Mouse (Mus musculus): ENCODE results near the gene Igf2bp3.

DNA sequence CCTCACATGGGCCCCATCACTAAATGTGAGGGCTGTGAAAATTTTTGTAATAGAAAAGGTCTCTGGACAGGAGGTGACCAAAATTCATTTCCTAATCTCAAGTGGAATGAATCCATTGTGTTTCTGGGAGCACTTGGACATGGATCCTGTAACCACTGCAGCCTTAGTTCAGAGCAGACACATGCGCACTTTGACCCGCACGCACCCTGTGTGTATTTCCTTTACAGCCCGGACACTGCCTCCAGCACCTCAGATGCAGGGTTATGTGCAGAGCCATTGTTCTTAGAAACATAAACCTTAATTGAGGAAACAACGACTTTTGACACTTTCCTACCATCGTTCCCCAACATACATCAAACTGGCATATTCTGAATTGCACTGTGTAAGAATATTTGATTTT lies 100.3 kb downstream of the Igf2bp3 start:
- TF ChIP-seq CTCF (IDR thresholded peaks at IDR 0.05; ENCODE audit: borderline replicate concordance, control insufficient read depth, extremely low read depth, insufficient read depth, low read length, poor library complexity) (no peak), POLR2A (IDR thresholded peaks at IDR 0.05; ENCODE audit: control insufficient read depth, extremely low read depth, insufficient read depth, low read length, poor library complexity) (no peak)
